Mouse (Mus musculus): ENCODE measurements around the gene Pcca.

DNA sequence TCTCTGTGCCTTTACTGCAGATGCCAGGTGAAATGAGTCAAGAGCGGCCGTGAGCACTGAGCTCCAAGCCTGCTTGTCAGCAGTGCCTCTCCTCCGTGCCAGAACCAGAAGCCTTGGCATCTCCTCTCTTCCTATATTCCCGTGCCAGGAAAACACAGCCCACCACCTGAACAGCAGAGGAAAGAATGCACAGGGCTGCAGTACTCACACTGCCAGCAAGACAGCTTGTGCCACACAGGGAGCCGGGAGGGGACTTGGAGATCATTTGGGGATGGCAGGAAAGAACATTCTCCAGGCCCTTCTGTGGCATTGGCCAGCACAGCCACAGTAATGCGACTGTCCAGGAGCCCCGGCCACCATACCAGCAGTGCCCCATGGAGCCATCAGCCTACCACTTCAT, 351.8 kb downstream of the Pcca start:
- TF ChIP-seq CTCF (IDR thresholded peaks at IDR 0.05; ENCODE audit: borderline replicate concordance, insufficient read depth, low read depth, low read length) (no peak), POLR2A (IDR thresholded peaks at IDR 0.05; ENCODE audit: borderline replicate concordance, insufficient read depth, low read length) (no peak)
